Mouse (Mus musculus) left cerebral cortex, adult 2 months (tissue): Measurements from ENCODE around the gene Iqgap2. TPM values are rescaled to one million over a fixed set of nuclear protein-coding genes. Genes with fewer than 3 reads are reported as not detected.

ENCODE experiments used
- DNase-seq, 2 experiments: peaks; one replicate each; pipeline ENCODE4 v3.0.0; 2021 to 2022; ENCODE audit warnings: low spot score in 2 of 2, mixed read lengths in 1 of 2; ENCODE audit errors: extremely low spot score in 1 of 2
- H3K27ac ChIP-seq: fragments of 200-600 bp; 2 replicates; pipeline ENCODE4 v1.8.1; 2022
- H3K4me3 ChIP-seq: fragments of 200-600 bp; 2 replicates; pipeline ENCODE4 v1.8.1; 2022
- CTCF ChIP-seq: fragments of 200-600 bp; IDR thresholded peaks from 2 replicates; pipeline ENCODE4 v1.8.1; 2022; ENCODE audit warnings: antibody characterized with exemption, mild to moderate bottlenecking, moderate library complexity
- intact Hi-C: fragments of 180-260 bp; cut with DNase I; formaldehyde crosslinking; loops from one replicate; pipeline ENCODE4 v1.15.1; 2025
- total RNA-seq, 2 experiments: library from RNA; stranded (reverse); gene quantifications; 2 replicates each; pipeline ENCODE4 v1.2.3; 2021

Gene Iqgap2
- total RNA-seq, 2 experiments from 2014 or later, result 19.1 to 21.5 TPM

DNA sequence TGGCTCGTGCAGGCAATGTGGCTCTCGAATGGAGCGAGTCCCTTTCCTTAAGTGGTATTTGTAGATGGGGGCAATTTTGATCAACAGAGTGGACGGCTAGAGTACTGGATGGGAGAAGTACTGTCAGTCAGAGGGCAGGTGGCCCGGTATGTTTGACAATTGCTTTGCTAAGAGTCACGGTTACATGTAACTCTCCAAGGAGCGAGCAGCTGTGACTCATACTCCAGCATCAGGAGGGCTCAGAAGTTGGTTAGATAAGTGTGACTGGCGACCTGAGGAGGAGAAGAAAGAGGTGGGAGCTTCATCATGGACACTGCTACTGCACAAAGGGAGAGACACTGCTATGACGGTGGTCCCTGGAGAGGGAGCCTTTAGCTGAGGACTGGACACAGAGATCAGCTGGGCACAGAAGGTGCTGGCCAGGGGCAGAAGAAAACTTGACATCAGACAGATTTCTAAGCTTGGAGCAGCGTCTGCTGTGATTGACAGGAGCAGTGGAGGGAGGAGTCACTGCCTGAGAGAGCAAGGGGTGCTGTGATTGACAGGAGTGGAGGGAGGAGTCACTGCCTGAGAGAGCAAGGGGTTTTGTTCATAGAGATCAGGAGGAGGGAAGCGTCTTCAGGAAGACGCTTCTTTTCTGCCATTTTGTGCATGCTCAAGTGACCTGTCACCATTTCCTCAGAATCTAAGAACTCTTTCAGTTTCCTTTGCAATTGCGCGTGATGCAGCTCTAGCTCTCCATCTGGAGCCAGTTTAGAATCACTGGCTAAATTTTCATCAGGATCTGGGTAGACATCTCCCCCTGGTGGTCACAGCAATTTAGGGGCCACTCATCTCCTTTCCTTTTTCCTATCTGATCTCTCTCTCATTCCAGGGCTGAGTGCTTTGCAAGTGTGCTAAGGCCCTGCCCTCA lies 172.1 kb downstream of the Iqgap2 start:
- intact Hi-C loops, result loop anchor here (1.0 to 5.0 kb wide), 3 partner anchors 57 to 327 kb away; no protein-coding TSS in a partner anchor
- peak; percentile 68 to 76 for DNase-seq
- TF ChIP-seq CTCF, result peak; percentile 86
- Histone ChIP-seq H3K4me3 (0 out of 2 replicates have a peak overlapping the region, but pooled peaks have one; percentile 24), H3K27ac (no peak overlapping the region)

DNA sequence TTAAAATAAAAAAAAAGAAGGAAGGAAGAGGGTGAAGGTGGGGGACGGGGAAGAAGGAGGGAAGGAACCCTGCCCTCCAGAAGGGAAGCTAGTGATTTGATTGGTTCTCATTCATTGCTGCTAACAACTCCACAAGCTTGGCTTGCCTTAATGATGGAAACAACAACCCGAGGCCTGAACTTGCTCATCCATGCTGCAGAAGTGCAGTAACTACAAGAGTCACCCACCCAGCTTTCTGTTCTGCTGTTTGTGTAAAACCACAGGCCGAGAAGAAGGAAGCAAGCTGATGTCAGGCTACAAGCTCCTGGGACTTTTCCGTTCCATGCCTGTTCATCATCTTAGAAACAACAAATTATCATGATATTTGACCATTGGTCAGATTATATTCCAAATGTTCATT lies 176.4 kb downstream of the Iqgap2 start:
- TF ChIP-seq CTCF, result no peak
- Histone ChIP-seq H3K27ac (no peak overlapping the region), H3K4me3 (no peak overlapping the region)
- DNase-seq, result no peak
- intact Hi-C loops, result no loop called here

- intact Hi-C loops, result no loop called here
- DNase-seq, result no peak
- H3K27ac ChIP-seq, result no peak overlapping the region
- no peak overlapping the region for H3K4me3 ChIP-seq
- TF ChIP-seq CTCF, result no peak
These were observed 177.3 kb downstream of the Iqgap2 start for GRCm38 (mm10) chr13:95714271-95714975.

DNA sequence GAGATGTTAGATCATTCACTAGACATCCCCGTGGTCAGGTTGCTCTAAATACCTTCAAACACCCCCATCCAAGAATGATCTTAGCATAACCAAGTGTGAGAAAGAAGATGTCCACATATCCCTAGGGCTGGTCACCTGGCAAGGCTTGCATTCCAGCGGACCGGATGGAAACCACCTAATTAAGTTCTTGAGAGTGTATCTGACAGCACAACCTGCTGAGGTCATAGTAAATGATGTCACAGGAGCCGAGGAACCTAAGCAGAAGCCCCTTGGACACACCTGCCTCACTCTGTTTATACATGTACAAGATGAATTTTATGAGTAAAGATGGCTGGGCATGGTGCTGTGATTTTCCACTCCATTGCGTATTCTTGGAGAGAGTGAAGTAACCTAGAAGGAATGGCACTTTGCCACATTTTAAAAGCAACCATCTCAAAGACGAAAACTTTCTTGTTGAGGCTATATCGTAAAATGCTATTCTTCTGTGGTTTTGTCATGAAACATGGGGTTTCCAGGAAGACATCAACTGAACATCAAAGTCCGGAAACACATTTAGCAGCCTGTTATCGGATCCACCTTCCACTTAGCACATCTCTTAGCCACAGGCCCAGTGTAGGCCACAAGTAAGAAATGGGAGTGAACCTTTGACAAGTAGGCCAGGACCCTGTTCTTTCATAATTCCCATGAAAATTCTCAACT lies 179.0 kb downstream of the Iqgap2 start:
- intact Hi-C loops, result no loop called here
- DNase-seq, result no peak
- no peak overlapping the region for H3K4me3 ChIP-seq
- no peak overlapping the region for H3K27ac ChIP-seq
- no peak for TF ChIP-seq CTCF

DNA sequence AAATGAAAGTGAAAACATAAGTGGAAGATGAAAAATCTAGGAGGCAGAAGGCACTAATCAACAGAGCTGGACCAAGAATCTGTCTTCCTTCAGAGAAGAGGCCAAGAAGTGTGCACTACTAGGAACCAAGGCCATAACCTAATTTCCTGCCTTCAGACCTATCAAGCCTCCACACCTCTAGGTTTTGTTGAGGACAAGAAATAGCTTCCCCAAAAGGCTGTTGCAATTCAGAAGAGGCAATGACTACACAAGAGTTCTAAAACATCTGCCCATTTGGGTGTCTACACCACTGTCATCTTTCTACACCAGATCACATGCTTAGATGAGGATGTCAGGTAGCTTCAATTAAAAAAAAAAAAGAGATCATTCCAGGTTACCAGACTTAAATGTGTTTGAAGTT lies 179.7 kb downstream of the Iqgap2 start:
- Histone ChIP-seq H3K27ac (no peak overlapping the region), H3K4me3 (no peak overlapping the region)
- intact Hi-C loops, result no loop called here
- no peak for DNase-seq
- TF ChIP-seq CTCF, result no peak

DNA sequence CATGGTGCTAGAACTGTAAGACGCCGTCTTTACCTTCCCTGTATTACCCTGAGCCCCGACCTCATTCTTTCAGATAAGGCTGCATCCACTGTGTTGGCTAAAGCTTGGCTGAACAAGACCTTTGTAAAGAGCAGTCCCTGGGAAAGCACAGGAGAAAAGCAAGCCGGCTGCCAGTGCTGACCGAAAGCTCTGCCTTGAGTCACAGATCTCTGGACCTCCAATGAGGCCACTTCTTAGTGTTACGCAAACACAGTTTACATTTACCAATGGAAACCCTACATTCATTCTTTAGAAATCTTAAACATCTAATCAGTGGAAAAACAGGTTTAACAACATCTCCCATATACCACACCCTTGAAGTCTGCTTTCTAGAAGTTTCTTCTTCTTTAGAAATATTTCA lies 186.1 kb downstream of the Iqgap2 start:
- no peak for TF ChIP-seq CTCF
- intact Hi-C loops, result no loop called here
- H3K27ac ChIP-seq, result no peak overlapping the region
- H3K4me3 ChIP-seq, result no peak overlapping the region
- no peak for DNase-seq

- no peak for DNase-seq
- Histone ChIP-seq H3K27ac (no peak overlapping the region), H3K4me3 (no peak overlapping the region)
- intact Hi-C loops, result no loop called here
- no peak for TF ChIP-seq CTCF
These were observed 188.3 kb downstream of the Iqgap2 start for GRCm38 (mm10) chr13:95703376-95703775.

- DNase-seq, result no peak
- H3K27ac ChIP-seq, result no peak overlapping the region
- intact Hi-C loops, result no loop called here
- TF ChIP-seq CTCF, result no peak
- H3K4me3 ChIP-seq, result no peak overlapping the region
These were observed 193.8 kb downstream of the Iqgap2 start for GRCm38 (mm10) chr13:95697874-95698273.

DNA sequence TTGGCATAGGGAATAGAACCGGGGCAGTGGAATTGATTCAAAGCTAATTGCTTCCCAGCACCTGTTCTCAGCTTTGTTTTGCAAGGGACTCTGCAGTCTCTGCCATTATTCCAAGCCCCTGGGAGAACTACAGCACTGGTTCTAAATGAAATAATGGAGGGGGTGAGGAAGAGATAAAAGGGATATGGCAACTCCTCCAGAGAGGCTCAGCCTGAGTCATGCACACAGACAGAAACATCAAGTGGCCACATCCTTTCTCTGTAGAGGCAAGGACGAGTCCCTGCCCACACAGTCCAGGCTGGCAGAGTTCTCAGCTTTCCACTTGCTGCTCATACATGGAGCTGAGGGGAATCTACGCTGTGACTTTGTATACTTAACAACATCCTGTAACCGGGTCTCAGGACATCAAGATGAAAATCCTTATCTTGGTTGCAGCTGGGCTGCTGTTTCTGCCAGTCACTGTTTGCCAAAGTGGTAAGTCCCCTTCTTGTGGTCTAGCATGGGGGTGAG lies 195.0 kb downstream of the Iqgap2 start, which contains the start of gene F2rl2:
F2rl2 (plus strand) TSS at position 200 of the 510 bp plus-strand sequence.
- no peak for TF ChIP-seq CTCF
- peak; percentile 15 to 37 for DNase-seq
- Histone ChIP-seq H3K27ac (no peak within 1 kb of the TSS), H3K4me3 (no peak within 1 kb of the TSS)
- intact Hi-C loops, result loop anchor here (1.0 kb wide), 1 partner anchor 127 kb away; no protein-coding TSS in a partner anchor

- DNase-seq, result no peak
- no peak for TF ChIP-seq CTCF
- intact Hi-C loops, result loop anchor here (1.0 kb wide), 1 partner anchor 127 kb away; no protein-coding TSS in a partner anchor
- no peak overlapping the region for H3K4me3 ChIP-seq
- H3K27ac ChIP-seq, result no peak overlapping the region
These were observed 195.5 kb downstream of the Iqgap2 start for GRCm38 (mm10) chr13:95696120-95696653.

DNA sequence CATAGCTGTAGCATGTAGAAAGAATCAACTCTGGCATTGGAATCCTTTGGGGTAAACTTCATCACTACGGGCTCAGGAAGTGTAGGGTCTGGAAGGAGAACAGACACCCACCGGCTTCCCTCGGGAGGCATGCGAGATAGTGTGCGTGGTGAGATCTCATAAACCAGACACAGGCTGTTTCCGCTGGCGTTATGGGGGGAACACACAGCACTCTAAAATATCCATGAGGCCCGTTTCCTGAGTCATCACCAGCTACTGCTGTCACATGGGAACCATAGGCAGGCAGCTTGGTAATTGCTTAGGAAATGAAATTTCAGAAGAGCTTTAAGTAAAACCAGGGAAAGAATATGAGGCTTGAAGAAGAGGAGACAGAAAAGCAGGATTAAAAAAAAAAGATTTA lies 199.5 kb downstream of the Iqgap2 start:
- intact Hi-C loops, result no loop called here
- Histone ChIP-seq H3K4me3 (no peak overlapping the region), H3K27ac (no peak overlapping the region)
- peak in 1 of 2 experiments; percentile 24 for DNase-seq
- no peak for TF ChIP-seq CTCF
